Mouse (Mus musculus) midbrain, embryonic 16.5 days (tissue): ENCODE measurements around the gene Gfra1. TPM values are rescaled to one million over a fixed set of nuclear protein-coding genes. Genes with fewer than 3 reads are reported as not detected.

ENCODE experiments used
- ATAC-seq: fragments of 200-750 bp; cut with Nextera tagmentation; 2 replicates; pipeline ENCODE4 v1.8.0; 2017; ENCODE audit warnings: moderate TSS enrichment
- H3K27ac ChIP-seq: fragments of 300-500 bp; sonication (generic); 2 replicates; pipeline ENCODE4 v1.5.1; 2014; ENCODE audit warnings: mild to moderate bottlenecking, low read length, mixed read lengths
- H3K27me3 ChIP-seq: fragments of 300-500 bp; sonication (generic); 2 replicates; pipeline ENCODE4 v1.6.1; 2014; ENCODE audit warnings: low read depth, low read length, mixed read lengths; ENCODE audit not compliant: control insufficient read depth, insufficient read depth
- H3K36me3 ChIP-seq: fragments of 300-500 bp; sonication (generic); 2 replicates; pipeline ENCODE4 v1.6.1; 2014; ENCODE audit warnings: mild to moderate bottlenecking, low read length, moderate library complexity, mixed read lengths; ENCODE audit not compliant: control insufficient read depth, insufficient read depth
- H3K4me1 ChIP-seq: fragments of 300-500 bp; sonication (generic); 2 replicates; pipeline ENCODE4 v1.6.1; 2014; ENCODE audit warnings: mild to moderate bottlenecking, low read length, mixed read lengths; ENCODE audit not compliant: control insufficient read depth, insufficient read depth
- H3K4me2 ChIP-seq: fragments of 300-500 bp; sonication (generic); 2 replicates; pipeline ENCODE4 v1.6.1; 2014; ENCODE audit warnings: mild to moderate bottlenecking, low read length, mixed read lengths
- H3K4me3 ChIP-seq: fragments of 300-500 bp; sonication (generic); 2 replicates; pipeline ENCODE4 v1.5.1; 2014; ENCODE audit warnings: low read depth, mild to moderate bottlenecking, low read length, moderate library complexity, mixed read lengths
- H3K9ac ChIP-seq: fragments of 300-500 bp; sonication (generic); 2 replicates; pipeline ENCODE4 v1.6.1; 2014; ENCODE audit warnings: low read depth, low read length, mixed read lengths
- H3K9me3 ChIP-seq: fragments of 300-500 bp; sonication (generic); replicated peaks from 2 replicates; pipeline ENCODE4 v1.6.1; 2014; ENCODE audit warnings: mild to moderate bottlenecking, low read length, mixed read lengths; ENCODE audit not compliant: control insufficient read depth, poor library complexity, severe bottlenecking
- WGBS: fragments of 180-500 bp; shearing (Covaris S2); extraction: QIAGEN DNeasy Blood & Tissue Kit; methylation state at CpG from one replicate; pipeline ENCODE4 v1.1.7; 2014; 5-methylcytosine and 5-hydroxymethylcytosine counted together
- polyA plus RNA-seq: library from polyadenylated mRNA; unstranded; fragments of >200 nt; fragmentation: Nextera tagmentation; extraction: Ambion mirVana; gene quantifications from 2 replicates; pipeline ENCODE4 v1.2.1, GENCODE M21; 2015

The Gfra1 gene
- polyA plus RNA-seq, 1 experiment from 2014 or later, result 45.0 TPM

- no peaks in the 10 kb centered on the region for H3K9me3 ChIP-seq
- no peak overlapping the region for H3K27ac ChIP-seq
- H3K9ac ChIP-seq, result no peak overlapping the region
- no peaks in the 10 kb centered on the region for H3K27me3 ChIP-seq
- H3K4me3 ChIP-seq, result no peak overlapping the region
- WGBS, result 91% methylated on average over 7 of the region's 7 CpGs
- H3K4me1 ChIP-seq, result peaks cover 4% of the 10 kb centered on the region; the same call in 1 of the 2 replicates
- no peaks in the 10 kb centered on the region for H3K36me3 ChIP-seq
- H3K4me2 ChIP-seq, result no peak overlapping the region
- ATAC-seq, result no peak
Observed at GRCm38 (mm10) chr19:58393121-58393520, 62.6 kb downstream of the Gfra1 start.

- H3K9ac ChIP-seq, result no peak overlapping the region
- no peak overlapping the region for H3K4me2 ChIP-seq
- H3K27me3 ChIP-seq, result no peaks in the 10 kb centered on the region
- no peaks in the 10 kb centered on the region for H3K36me3 ChIP-seq
- H3K4me1 ChIP-seq, result peaks cover 4% of the 10 kb centered on the region; the same call in 1 of the 2 replicates
- WGBS, result 84% methylated on average over 5 of the region's 5 CpGs
- H3K4me3 ChIP-seq, result no peak overlapping the region
- ATAC-seq, result no peak
- no peak overlapping the region for H3K27ac ChIP-seq
- no peaks in the 10 kb centered on the region for H3K9me3 ChIP-seq
Observed at GRCm38 (mm10) chr19:58391796-58392195, 63.9 kb downstream of the Gfra1 start.

- ATAC-seq, result no peak
- no peak overlapping the region for H3K27ac ChIP-seq
Observed at GRCm38 (mm10) chr19:58389466-58389865, 66.2 kb downstream of the Gfra1 start.

GRCm38 (mm10) chr19:58388851-58389447, 66.8 kb downstream of the Gfra1 start:
- H3K4me2 ChIP-seq, result no peak overlapping the region
- H3K4me3 ChIP-seq, result no peak overlapping the region
- no peak overlapping the region for H3K27ac ChIP-seq
- no peaks in the 10 kb centered on the region for H3K9me3 ChIP-seq
- no peaks in the 10 kb centered on the region for H3K36me3 ChIP-seq
- H3K9ac ChIP-seq, result no peak overlapping the region
- no peaks in the 10 kb centered on the region for H3K27me3 ChIP-seq
- 31% methylated on average over 18 of the region's 18 CpGs for WGBS
- peaks cover 7% of the 10 kb centered on the region for H3K4me1 ChIP-seq
- ATAC-seq, result no peak

More at GRCm38 (mm10) chr19:58389466-58389865, 66.2 kb downstream of the Gfra1 start:
- Histone ChIP-seq H3K4me3 (no peak overlapping the region), H3K9me3 (no peaks in the 10 kb centered on the region), H3K27me3 (no peaks in the 10 kb centered on the region), H3K4me2 (no peak overlapping the region), H3K36me3 (no peaks in the 10 kb centered on the region), H3K4me1 (peaks cover 7% of the 10 kb centered on the region), H3K9ac (no peak overlapping the region)
- 94% methylated on average over 8 of the region's 8 CpGs for WGBS

GRCm38 (mm10) chr19:58383273-58383672, 72.4 kb downstream of the Gfra1 start:
- H3K4me2 ChIP-seq, result no peak overlapping the region
- H3K27me3 ChIP-seq, result no peaks in the 10 kb centered on the region
- 50% methylated on average over 3 of the region's 3 CpGs for WGBS
- no peak overlapping the region for H3K27ac ChIP-seq
- ATAC-seq, result no peak
- H3K36me3 ChIP-seq, result no peaks in the 10 kb centered on the region
- H3K4me3 ChIP-seq, result no peak overlapping the region
- H3K9ac ChIP-seq, result no peak overlapping the region
- H3K4me1 ChIP-seq, result peaks cover 7% of the 10 kb centered on the region
- no peaks in the 10 kb centered on the region for H3K9me3 ChIP-seq

GRCm38 (mm10) chr19:58382535-58382934, 73.2 kb downstream of the Gfra1 start:
- H3K4me1 ChIP-seq, result peaks cover 7% of the 10 kb centered on the region
- no peaks in the 10 kb centered on the region for H3K9me3 ChIP-seq
- no peak overlapping the region for H3K4me3 ChIP-seq
- no peaks in the 10 kb centered on the region for H3K36me3 ChIP-seq
- H3K27ac ChIP-seq, result no peak overlapping the region
- ATAC-seq, result no peak
- WGBS, result 96% methylated on average over 7 of the region's 7 CpGs
- no peak overlapping the region for H3K4me2 ChIP-seq
- H3K27me3 ChIP-seq, result no peaks in the 10 kb centered on the region
- no peak overlapping the region for H3K9ac ChIP-seq

GRCm38 (mm10) chr19:58377969-58378368, 77.7 kb downstream of the Gfra1 start:
- ATAC-seq, result no peak
- 74% methylated on average over 8 of the region's 8 CpGs for WGBS
- no peak overlapping the region for H3K27ac ChIP-seq
- H3K27me3 ChIP-seq, result no peaks in the 10 kb centered on the region
- H3K4me2 ChIP-seq, result no peak overlapping the region
- H3K4me3 ChIP-seq, result no peak overlapping the region
- H3K4me1 ChIP-seq, result no peaks in the 10 kb centered on the region
- no peaks in the 10 kb centered on the region for H3K36me3 ChIP-seq
- no peak overlapping the region for H3K9ac ChIP-seq
- no peaks in the 10 kb centered on the region for H3K9me3 ChIP-seq

GRCm38 (mm10) chr19:58376675-58377102, 79.0 kb downstream of the Gfra1 start:
- Histone ChIP-seq H3K27ac (no peak overlapping the region), H3K4me3 (no peak overlapping the region), H3K9me3 (no peaks in the 10 kb centered on the region), H3K4me2 (no peak overlapping the region), H3K9ac (no peak overlapping the region), H3K4me1 (no peaks in the 10 kb centered on the region), H3K36me3 (no peaks in the 10 kb centered on the region), H3K27me3 (no peaks in the 10 kb centered on the region)
- ATAC-seq, result no peak
- WGBS, result 61% methylated on average over 8 of the region's 8 CpGs

GRCm38 (mm10) chr19:58374648-58375047, 81.1 kb downstream of the Gfra1 start:
- no peak for ATAC-seq
- Histone ChIP-seq H3K36me3 (no peaks in the 10 kb centered on the region), H3K4me3 (no peak overlapping the region), H3K27me3 (no peaks in the 10 kb centered on the region), H3K9ac (no peak overlapping the region), H3K4me1 (peaks cover 4% of the 10 kb centered on the region; the same call in 1 of the 2 replicates), H3K9me3 (no peaks in the 10 kb centered on the region), H3K27ac (no peak overlapping the region), H3K4me2 (no peak overlapping the region)
- WGBS, result 97% methylated on average over 5 of the region's 5 CpGs
